Mouse (Mus musculus): ENCODE data around the gene Olfr1245. TPM values are rescaled to one million over a fixed set of nuclear protein-coding genes. Genes with fewer than 3 reads are reported as not detected.

Olfr1245 gene
- polyA plus RNA-seq, 1 experiment from 2014 or later, result not detected

Other genes starting within 250 kb of the Olfr1245 start
- gene Olfr1232, start 248.8 kb downstream of the Olfr1245 start, polyA plus RNA-seq (2014; fragmentation: Nextera tagmentation; extraction: Ambion mirVana), result not detected in 2 replicates
- gene Olfr1233, start 236.0 kb downstream of the Olfr1245 start, polyA plus RNA-seq (2014; fragmentation: Nextera tagmentation; extraction: Ambion mirVana), result 0.06 TPM in 1 of 2 replicates, not detected in the other
- gene Olfr1234, start 213.6 kb downstream of the Olfr1245 start, polyA plus RNA-seq (2014; fragmentation: Nextera tagmentation; extraction: Ambion mirVana), result not detected in 2 replicates
- not detected in 2 replicates for gene Olfr1238, start 168.8 kb downstream of the Olfr1245 start, polyA plus RNA-seq (2014; fragmentation: Nextera tagmentation; extraction: Ambion mirVana)
- not detected in 2 replicates for gene Olfr1239, start 158.0 kb downstream of the Olfr1245 start, polyA plus RNA-seq (2014; fragmentation: Nextera tagmentation; extraction: Ambion mirVana)
- gene Olfr1240, start 135.4 kb downstream of the Olfr1245 start, polyA plus RNA-seq (2014; fragmentation: Nextera tagmentation; extraction: Ambion mirVana), result not detected in 2 replicates
- gene Olfr1241, start 91.3 kb downstream of the Olfr1245 start, polyA plus RNA-seq (2014; fragmentation: Nextera tagmentation; extraction: Ambion mirVana), result not detected in 2 replicates
- not detected in 2 replicates for gene Olfr1242, start 80.1 kb downstream of the Olfr1245 start, polyA plus RNA-seq (2014; fragmentation: Nextera tagmentation; extraction: Ambion mirVana)
- gene Olfr1243, start 47.0 kb downstream of the Olfr1245 start, polyA plus RNA-seq (2014; fragmentation: Nextera tagmentation; extraction: Ambion mirVana), result not detected in 2 replicates
- gene Olfr1246, start 14.7 kb upstream of the Olfr1245 start, polyA plus RNA-seq (2014; fragmentation: Nextera tagmentation; extraction: Ambion mirVana), result not detected in 2 replicates
- gene Olfr1247, start 35.7 kb upstream of the Olfr1245 start, polyA plus RNA-seq (2014; fragmentation: Nextera tagmentation; extraction: Ambion mirVana), result not detected in 2 replicates
- gene Olfr1248, start 39.8 kb upstream of the Olfr1245 start, polyA plus RNA-seq (2014; fragmentation: Nextera tagmentation; extraction: Ambion mirVana), result not detected in 2 replicates
- not detected in 2 replicates for gene Olfr1249, start 56.5 kb upstream of the Olfr1245 start, polyA plus RNA-seq (2014; fragmentation: Nextera tagmentation; extraction: Ambion mirVana)
- 0.04 TPM in 1 of 2 replicates, not detected in the other for gene Olfr1250, start 83.0 kb upstream of the Olfr1245 start, polyA plus RNA-seq (2014; fragmentation: Nextera tagmentation; extraction: Ambion mirVana)
- not detected in 2 replicates for gene Olfr1251, start 93.5 kb upstream of the Olfr1245 start, polyA plus RNA-seq (2014; fragmentation: Nextera tagmentation; extraction: Ambion mirVana)
- not detected in 2 replicates for gene Olfr1252, start 146.6 kb upstream of the Olfr1245 start, polyA plus RNA-seq (2014; fragmentation: Nextera tagmentation; extraction: Ambion mirVana)
- gene Olfr1253, start 178.6 kb upstream of the Olfr1245 start, polyA plus RNA-seq (2014; fragmentation: Nextera tagmentation; extraction: Ambion mirVana), result 0.06 and 0.21 TPM in 2 replicates
- gene Olfr1254, start 215.2 kb upstream of the Olfr1245 start, polyA plus RNA-seq (2014; fragmentation: Nextera tagmentation; extraction: Ambion mirVana), result not detected in 2 replicates
- gene Olfr1255, start 233.6 kb upstream of the Olfr1245 start, polyA plus RNA-seq (2014; fragmentation: Nextera tagmentation; extraction: Ambion mirVana), result not detected in 2 replicates

Measured in embryonic facial prominence, embryonic 14.5 days (tissue).